Mouse (Mus musculus) thymus, postnatal 0 days (tissue): ENCODE measurements around the gene Cryba4. TPM values are rescaled to one million over a fixed set of nuclear protein-coding genes. Genes with fewer than 3 reads are reported as not detected.

ENCODE experiments used
- DNase-seq: peaks from one replicate; pipeline ENCODE4 v3.0.0-alpha.2; 2015; ENCODE audit warnings: low spot score
- polyA plus RNA-seq: library from polyadenylated mRNA; unstranded; fragments of >200 nt; fragmentation: Nextera tagmentation; extraction: Ambion mirVana; gene quantifications from 2 replicates; pipeline ENCODE4 v1.2.1, GENCODE M21; 2015

Gene Cryba4
- polyA plus RNA-seq, 1 experiment from 2014 or later, result 1.8 TPM

GRCm38 (mm10) chr5:112206543-112207255 is 45.6 kb downstream of the Cryba4 start:
- DNase-seq, result no peak

DNA sequence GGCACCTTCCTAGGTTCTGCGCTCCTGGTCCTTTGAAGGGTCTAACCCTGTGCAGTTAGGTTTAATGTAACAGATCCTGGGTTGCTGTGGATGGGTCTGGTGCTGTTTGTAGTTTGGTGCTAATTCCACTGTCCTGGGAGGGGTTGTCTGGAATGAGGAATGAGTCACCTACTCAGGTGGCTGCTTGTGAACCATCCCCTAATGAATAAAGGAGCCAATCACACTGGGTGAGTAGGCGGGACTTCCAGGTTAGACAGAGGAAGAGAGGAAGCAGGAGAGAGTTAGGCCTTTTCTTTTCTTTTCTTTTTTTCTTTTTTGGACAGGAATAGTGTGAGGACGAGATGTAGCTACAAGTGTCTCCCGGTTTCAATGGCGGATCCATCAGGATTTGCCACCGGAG is 52.7 kb downstream of the Cryba4 start:
- no peak for DNase-seq

Other genes starting within 250 kb of the Cryba4 start
- 0.49 and 0.74 TPM in 2 replicates for gene Crybb1, start 3.3 kb upstream of the Cryba4 start, polyA plus RNA-seq
- gene Tpst2, start 24.2 kb upstream of the Cryba4 start, polyA plus RNA-seq, result 44.6 and 45.3 TPM in 2 replicates
- gene Tfip11, start 73.8 kb upstream of the Cryba4 start, polyA plus RNA-seq, result 26.9 and 27.9 TPM in 2 replicates
- gene Srrd, start 90.5 kb upstream of the Cryba4 start, polyA plus RNA-seq, result 28.0 and 30.2 TPM in 2 replicates
- 19.9 and 23.7 TPM in 2 replicates for gene Hps4, start 90.6 kb upstream of the Cryba4 start, polyA plus RNA-seq
- gene Gm6583, start 103.5 kb upstream of the Cryba4 start, polyA plus RNA-seq, result 0.05 and 0.13 TPM in 2 replicates
- 0.23 and 0.63 TPM in 2 replicates for gene Asphd2, start 142.3 kb upstream of the Cryba4 start, polyA plus RNA-seq
- not detected in 2 replicates for gene Gm6588, start 196.9 kb upstream of the Cryba4 start, polyA plus RNA-seq